Mouse (Mus musculus): ENCODE data around the gene Rasgrp3.

Rasgrp3 gene

GRCm38 (mm10) chr17:75538431-75538830 is 102.7 kb downstream of the Rasgrp3 start:
- no peak for DNase-seq (ENCODE audit: low spot score in 2 of 2)

- no peak for DNase-seq (ENCODE audit: low spot score in 2 of 2)
Measured at GRCm38 (mm10) chr17:75539130-75539529, 103.4 kb downstream of the Rasgrp3 start.

- no peak for DNase-seq (ENCODE audit: low spot score in 2 of 2)
Measured at GRCm38 (mm10) chr17:75539841-75540240, 104.1 kb downstream of the Rasgrp3 start.

GRCm38 (mm10) chr17:75543434-75543833 is 107.7 kb downstream of the Rasgrp3 start:
- no peak for DNase-seq (ENCODE audit: low spot score in 2 of 2)

- no peak for DNase-seq (ENCODE audit: low spot score in 2 of 2)
Measured at GRCm38 (mm10) chr17:75544262-75544661, 108.6 kb downstream of the Rasgrp3 start.

- no peak for DNase-seq (ENCODE audit: low spot score in 2 of 2)
Measured at GRCm38 (mm10) chr17:75550771-75551413, 115.2 kb downstream of the Rasgrp3 start.

- peak; percentile 91 to 92 for DNase-seq (ENCODE audit: low spot score in 2 of 2)
Measured at GRCm38 (mm10) chr17:75551512-75552400, 116.1 kb downstream of the Rasgrp3 start, which contains the start of gene Fam98a. Fam98a (minus strand) TSS chr17:75551946.

- no peak for DNase-seq (ENCODE audit: low spot score in 2 of 2)
Measured at GRCm38 (mm10) chr17:75557031-75557430, 121.3 kb downstream of the Rasgrp3 start.

GRCm38 (mm10) chr17:75558041-75558440 is 122.3 kb downstream of the Rasgrp3 start:
- no peak for DNase-seq (ENCODE audit: low spot score in 2 of 2)

- DNase-seq (ENCODE audit: low spot score in 2 of 2) = no peak
Measured at GRCm38 (mm10) chr17:75575608-75576007, 139.9 kb downstream of the Rasgrp3 start.

Data from spleen, postnatal 14 days (tissue).